Mouse (Mus musculus): ENCODE data around the gene Cyth1. TPM values are rescaled to one million over a fixed set of nuclear protein-coding genes. Genes with fewer than 3 reads are reported as not detected.

The Cyth1 gene
- total RNA-seq, 2 experiments from 2014 or later: 101 to 108 TPM

GRCm38 (mm10) chr11:118085176-118085575, 163.2 kb downstream of the Cyth1 start:
- Histone ChIP-seq H3K27ac (no peak overlapping the region), H3K4me3 (no peak overlapping the region)
- no peak for DNase-seq (ENCODE audit: low spot score in 2 of 2)
- TF ChIP-seq CTCF (conservative IDR thresholded peaks at IDR 0.05): no peak

- H3K4me3 ChIP-seq: no peak overlapping the region
- DNase-seq (ENCODE audit: low spot score in 2 of 2): no peak
- H3K27ac ChIP-seq: no peak overlapping the region
- TF ChIP-seq CTCF (conservative IDR thresholded peaks at IDR 0.05): no peak
Observed at GRCm38 (mm10) chr11:118084266-118084665, 164.1 kb downstream of the Cyth1 start.

DNA sequence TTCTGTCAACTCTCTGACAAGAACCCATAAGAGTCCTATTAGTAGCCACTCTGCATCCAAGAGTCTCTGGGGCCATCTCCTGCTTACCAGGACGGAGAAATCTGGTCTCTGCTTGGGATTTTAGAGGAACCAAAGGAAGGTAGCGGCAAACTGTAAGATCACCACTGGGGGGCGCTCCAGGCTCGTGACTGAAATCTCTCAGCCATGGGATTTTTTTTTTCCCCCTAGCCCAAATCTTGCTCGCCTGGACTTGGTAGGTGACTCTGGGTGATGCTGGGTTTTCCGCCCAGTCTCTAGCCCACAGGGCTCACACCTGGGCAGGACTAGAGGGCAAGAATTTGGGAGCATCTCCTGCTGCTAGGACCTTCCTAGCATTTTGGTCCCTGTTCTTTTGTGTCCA, 164.6 kb downstream of the Cyth1 start:
- peak; percentile 43 to 84 for DNase-seq (ENCODE audit: low spot score in 2 of 2)
- Histone ChIP-seq H3K27ac (no peak overlapping the region), H3K4me3 (no peak overlapping the region)
- peak; percentile 84 for TF ChIP-seq CTCF (conservative IDR thresholded peaks at IDR 0.05)

- Histone ChIP-seq H3K27ac (no peak overlapping the region), H3K4me3 (no peak overlapping the region)
- DNase-seq (ENCODE audit: low spot score in 2 of 2): no peak
- no peak for TF ChIP-seq CTCF (conservative IDR thresholded peaks at IDR 0.05)
Observed at GRCm38 (mm10) chr11:118082294-118082693, 166.1 kb downstream of the Cyth1 start.

Other genes with a start within 250 kb of the Cyth1 start
- under 1 TPM; 0.07 to 0.15 TPM for gene Dnah17, start 118.0 kb downstream of the Cyth1 start, total RNA-seq (2021)
- gene Usp36, start 41.7 kb upstream of the Cyth1 start, total RNA-seq (2021): 10 to 100 TPM; 26.5 to 28.5 TPM
- gene Cep295nl, start 93.9 kb upstream of the Cyth1 start, total RNA-seq (2021): 1 to 10 TPM; 1.1 to 1.6 TPM
- 100 to 1,000 TPM; 168 to 196 TPM for gene Timp2, start 107.1 kb upstream of the Cyth1 start, total RNA-seq (2021)
- gene Lgals3bp, start 153.5 kb upstream of the Cyth1 start, total RNA-seq (2021): 10 to 100 TPM; 17.8 to 18.3 TPM
- 10 to 100 TPM; 38.0 to 40.5 TPM for gene Cant1, start 170.5 kb upstream of the Cyth1 start, total RNA-seq (2021)
- gene C1qtnf1, start 179.6 kb upstream of the Cyth1 start, total RNA-seq (2021): 1 to 10 TPM; 3.0 to 3.9 TPM
- 10 to 100 TPM; 14.8 TPM for gene Engase, start 228.2 kb upstream of the Cyth1 start, total RNA-seq (2021)